Mouse (Mus musculus): ENCODE measurements around the gene Zfp512.

DNA sequence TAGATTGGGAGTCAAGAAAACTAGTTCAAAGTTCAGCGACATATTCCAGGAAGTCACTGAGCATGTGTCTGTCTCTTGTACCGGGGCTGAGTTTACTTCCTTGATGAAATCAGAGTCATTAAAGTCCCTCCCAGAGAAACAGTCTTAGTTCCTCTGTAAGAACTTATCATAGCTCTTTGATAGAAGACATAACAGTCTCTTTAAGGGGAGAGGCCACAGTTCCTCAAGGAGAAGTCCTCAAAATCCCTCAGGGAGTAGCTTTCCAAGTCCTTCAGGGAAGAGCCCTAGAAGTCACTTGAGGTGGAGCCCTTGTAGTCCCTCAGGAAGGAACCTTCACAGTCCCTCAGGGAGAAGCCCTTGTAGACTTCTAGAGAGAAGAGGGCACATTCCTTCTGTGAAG lies 895 bp upstream of the Zfp512 start:
- TF ChIP-seq GATA1 (IDR thresholded peaks at IDR 0.05; ENCODE audit: low read length), result no peak
- no peak for TF ChIP-seq TAL1 (IDR thresholded peaks at IDR 0.05; ENCODE audit: low read length)
